In genomic region chr4:137358291-137359002, GRCm38 (mm10) we compare ENCODE assay signal across 10 mouse cellular contexts. TPM values are rescaled to one million over a fixed set of nuclear protein-coding genes. Genes with fewer than 3 reads are reported as not detected.
A peak's percentile ranks its signal among the peaks of the same experiment; 100 is the strongest.
DNase-seq lines count a peak whose midpoint lies in the region; ATAC-seq and TF ChIP-seq lines count a peak whose summit lies in the region.
"Had no signal": no experiment of that assay in that cellular context is flagged by ENCODE, and none has a peak within 500 bp of the region (broad histone marks: within the 10 kb centered on the region; RNA-seq: fewer than 3 reads in every experiment).

No protein-coding gene starts in this region.

- TF ChIP-seq POLR2A in ES-Bruce4 (IDR thresholded peaks at IDR 0.05; ENCODE audit: insufficient read depth, low read length), result no peak

- peaks cover 28% of the 10 kb centered on the region for H3K4me1 ChIP-seq in hindbrain, embryonic 10.5 days (replicated peaks)
- H3K4me1 ChIP-seq in hindbrain, postnatal 0 days (ENCODE audit: insufficient read depth, low read length), result peaks cover 11% of the 10 kb centered on the region; the same call in 1 of the 2 replicates
- peaks cover 2% of the 10 kb centered on the region for H3K4me1 ChIP-seq in ES-Bruce4 (ENCODE audit: control insufficient read depth, insufficient read depth, low read length)
- peaks cover 27% of the 10 kb centered on the region for H3K4me1 ChIP-seq in neural tube, embryonic 13.5 days (replicated peaks)
- H3K4me1 ChIP-seq in kidney, embryonic 14.5 days (ENCODE audit: control insufficient read depth, insufficient read depth, low read length), result peaks cover 17% of the 10 kb centered on the region

- no peak for ATAC-seq in hindbrain, postnatal 0 days
- ATAC-seq in neural tube, embryonic 13.5 days (ENCODE audit: low read depth), result no peak
- ATAC-seq in kidney, embryonic 14.5 days (ENCODE audit: low FRiP score, low TSS enrichment), result no peak

- no peak for TF ChIP-seq EP300 in ES-Bruce4 (IDR thresholded peaks at IDR 0.05; ENCODE audit: insufficient read depth, low read depth, low read length)

- TF ChIP-seq CTCF in hindbrain, postnatal 0 days (IDR thresholded peaks at IDR 0.05; ENCODE audit: low read depth), result no peak
- TF ChIP-seq CTCF in ES-Bruce4 (IDR thresholded peaks at IDR 0.05; ENCODE audit: low read depth, low read length), result no peak

- 0 out of 2 replicates have a peak overlapping the region, but pooled peaks have one; percentile 100 for H3K27ac ChIP-seq in hindbrain, embryonic 10.5 days
- H3K27ac ChIP-seq in hindbrain, postnatal 0 days, result no peak overlapping the region
- H3K27ac ChIP-seq in ES-Bruce4 (ENCODE audit: insufficient read depth, low read length), result no peak overlapping the region
- no peak overlapping the region for H3K27ac ChIP-seq in neural tube, embryonic 13.5 days (replicated peaks)
- no peak overlapping the region for H3K27ac ChIP-seq in kidney, embryonic 14.5 days (ENCODE audit: low read depth, low read length)

- H3K9ac ChIP-seq in hindbrain, postnatal 0 days (replicated peaks; ENCODE audit: low read length), result no peak overlapping the region
- peak overlapping the region; percentile 29; the same call in 1 of the 2 replicates for H3K9ac ChIP-seq in ES-Bruce4 (ENCODE audit: low read depth, poor library complexity, severe bottlenecking)
- H3K9ac ChIP-seq in neural tube, embryonic 13.5 days, result no peak overlapping the region; the same call in 1 of the 2 replicates
- no peak overlapping the region for H3K9ac ChIP-seq in kidney, embryonic 14.5 days (ENCODE audit: low read depth, low read length)
- H3K9ac ChIP-seq: forebrain, embryonic 12.5 days had no signal

- peak overlapping the region; percentile 96; the same call in 1 of the 2 replicates for H3K4me3 ChIP-seq in hindbrain, embryonic 10.5 days
- no peak overlapping the region for H3K4me3 ChIP-seq in hindbrain, postnatal 0 days (ENCODE audit: low read length)
- H3K4me3 ChIP-seq in ES-Bruce4 (ENCODE audit: low read depth, low read length), result no peak overlapping the region
- no peak overlapping the region for H3K4me3 ChIP-seq in neural tube, embryonic 13.5 days
- no peak overlapping the region for H3K4me3 ChIP-seq in kidney, embryonic 14.5 days (ENCODE audit: low read length)

- WGBS in hindbrain, embryonic 10.5 days, result 66% methylated on average over 14 of the region's 14 CpGs
- 62% methylated on average over 14 of the region's 14 CpGs for WGBS in hindbrain, postnatal 0 days
- WGBS in neural tube, embryonic 13.5 days, result 58% methylated on average over 14 of the region's 14 CpGs
- WGBS in kidney, embryonic 14.5 days, result 61% methylated on average over 14 of the region's 14 CpGs

- H3K27me3 ChIP-seq in hindbrain, embryonic 10.5 days (ENCODE audit: insufficient read depth, poor library complexity, severe bottlenecking), result no peaks in the 10 kb centered on the region
- no peaks in the 10 kb centered on the region for H3K27me3 ChIP-seq in hindbrain, postnatal 0 days (ENCODE audit: insufficient read depth, low read length)
- H3K27me3 ChIP-seq in ES-Bruce4 (ENCODE audit: control insufficient read depth, insufficient read depth, low read length, poor library complexity, severe bottlenecking), result no peaks in the 10 kb centered on the region
- H3K27me3 ChIP-seq in neural tube, embryonic 13.5 days, result no peaks in the 10 kb centered on the region
- no peaks in the 10 kb centered on the region for H3K27me3 ChIP-seq in kidney, embryonic 14.5 days (ENCODE audit: control insufficient read depth, insufficient read depth, low read length)

- no peaks in the 10 kb centered on the region for H3K9me3 ChIP-seq in hindbrain, embryonic 10.5 days
- H3K9me3 ChIP-seq in hindbrain, postnatal 0 days (ENCODE audit: low read length), result no peaks in the 10 kb centered on the region
- no peaks in the 10 kb centered on the region for H3K9me3 ChIP-seq in ES-Bruce4 (replicated peaks; ENCODE audit: control insufficient read depth, insufficient read depth, low read length, poor library complexity, severe bottlenecking)
- no peaks in the 10 kb centered on the region for H3K9me3 ChIP-seq in neural tube, embryonic 13.5 days
- H3K9me3 ChIP-seq in kidney, embryonic 14.5 days (ENCODE audit: control insufficient read depth, low read length), result no peaks in the 10 kb centered on the region
- H3K9me3 ChIP-seq: forebrain, embryonic 12.5 days had no signal

- H3K36me3 ChIP-seq in hindbrain, embryonic 10.5 days, result no peaks in the 10 kb centered on the region
- no peaks in the 10 kb centered on the region for H3K36me3 ChIP-seq in hindbrain, postnatal 0 days (ENCODE audit: insufficient read depth, low read length)
- no peaks in the 10 kb centered on the region for H3K36me3 ChIP-seq in ES-Bruce4 (ENCODE audit: control insufficient read depth, insufficient read depth, low read length, poor library complexity, severe bottlenecking)
- H3K36me3 ChIP-seq in neural tube, embryonic 13.5 days, result no peaks in the 10 kb centered on the region
- no peaks in the 10 kb centered on the region; the same call in 1 of the 2 replicates for H3K36me3 ChIP-seq in kidney, embryonic 14.5 days (ENCODE audit: control insufficient read depth, insufficient read depth, low read length)
- H3K36me3 ChIP-seq: forebrain, embryonic 12.5 days had no signal

- no peak for DNase-seq in hindbrain, embryonic 10.5 days (ENCODE audit: low spot score)
- no peak for DNase-seq in hindbrain, postnatal 0 days (ENCODE audit: low spot score)
- DNase-seq in heart, postnatal 4 days, result peak; percentile 20
- no peak for DNase-seq in right cerebral cortex, postnatal 14 days
- DNase-seq in cerebellum, adult 11 months, result no peak

- no peak overlapping the region for H3K4me2 ChIP-seq in hindbrain, postnatal 0 days (ENCODE audit: low read depth, low read length)
- peak overlapping the region; percentile 20; the same call in 1 of the 2 replicates for H3K4me2 ChIP-seq in neural tube, embryonic 13.5 days
- H3K4me2 ChIP-seq in kidney, embryonic 14.5 days (replicated peaks; ENCODE audit: low read depth, low read length), result no peak overlapping the region; the same call in 1 of the 2 replicates
- H3K4me2 ChIP-seq: forebrain, embryonic 12.5 days had no signal

RNA-seq across cellular contexts. Expression of gene Cdc42, which starts 0.9 kb away (rescaled TPM):
- polyA plus RNA-seq in hindbrain, embryonic 10.5 days (2016; fragmentation: Nextera tagmentation; extraction: Ambion mirVana), result 592 and 604 TPM in 2 replicates
- total RNA-seq in hindbrain, postnatal 0 days (2014; rRNA removed), result 394 and 490 TPM in 2 replicates
- polyA plus RNA-seq in hindbrain, postnatal 0 days (2015; fragmentation: Nextera tagmentation; extraction: Ambion mirVana), result 1,008 and 1,049 TPM in 2 replicates
- polyA plus RNA-seq in ES-Bruce4 (2011; ENCODE audit: insufficient read depth, insufficient read length, low read depth, missing spikeins), result 462 and 476 TPM in 2 replicates
- total RNA-seq in heart, postnatal 4 days (2021), result 100 to 1,000 TPM; 276 to 285 TPM
- polyA plus RNA-seq in neural tube, embryonic 13.5 days (2015; fragmentation: Nextera tagmentation; extraction: Ambion mirVana), result 869 and 879 TPM in 2 replicates
- 657 and 680 TPM in 2 replicates for polyA plus RNA-seq in kidney, embryonic 14.5 days (2014; fragmentation: Nextera tagmentation; extraction: Ambion mirVana)

RNA-seq across cellular contexts. Expression of gene Cela3a, which starts 51.1 kb away (rescaled TPM):
- polyA plus RNA-seq in hindbrain, embryonic 10.5 days (2016; fragmentation: Nextera tagmentation; extraction: Ambion mirVana), result not detected in 2 replicates
- not detected in 2 replicates for total RNA-seq in hindbrain, postnatal 0 days (2014; rRNA removed)
- polyA plus RNA-seq in hindbrain, postnatal 0 days (2015; fragmentation: Nextera tagmentation; extraction: Ambion mirVana), result not detected in 2 replicates
- polyA plus RNA-seq in ES-Bruce4 (2011; ENCODE audit: insufficient read depth, insufficient read length, low read depth, missing spikeins), result not detected in 2 replicates
- not detected for total RNA-seq in heart, postnatal 4 days (2021)
- polyA plus RNA-seq in neural tube, embryonic 13.5 days (2015; fragmentation: Nextera tagmentation; extraction: Ambion mirVana), result not detected in 2 replicates
- polyA plus RNA-seq in kidney, embryonic 14.5 days (2014; fragmentation: Nextera tagmentation; extraction: Ambion mirVana), result not detected in 2 replicates
- total RNA-seq: liver, adult 2 months had no signal
- polyA plus RNA-seq: forebrain, embryonic 12.5 days; liver, adult 2 months had no signal
